Mouse (Mus musculus) urinary bladder, adult 18-20 months (tissue): Measurements from ENCODE around the gene Cdc34.
A peak's percentile ranks its signal among the peaks of the same experiment; 100 is the strongest.

Source experiments
- DNase-seq, 2 experiments: peaks; one replicate each; pipeline ENCODE4 v3.0.0; 2022; ENCODE audit warnings: low spot score in 2 of 2, mixed read lengths in 2 of 2

Gene Cdc34

DNA sequence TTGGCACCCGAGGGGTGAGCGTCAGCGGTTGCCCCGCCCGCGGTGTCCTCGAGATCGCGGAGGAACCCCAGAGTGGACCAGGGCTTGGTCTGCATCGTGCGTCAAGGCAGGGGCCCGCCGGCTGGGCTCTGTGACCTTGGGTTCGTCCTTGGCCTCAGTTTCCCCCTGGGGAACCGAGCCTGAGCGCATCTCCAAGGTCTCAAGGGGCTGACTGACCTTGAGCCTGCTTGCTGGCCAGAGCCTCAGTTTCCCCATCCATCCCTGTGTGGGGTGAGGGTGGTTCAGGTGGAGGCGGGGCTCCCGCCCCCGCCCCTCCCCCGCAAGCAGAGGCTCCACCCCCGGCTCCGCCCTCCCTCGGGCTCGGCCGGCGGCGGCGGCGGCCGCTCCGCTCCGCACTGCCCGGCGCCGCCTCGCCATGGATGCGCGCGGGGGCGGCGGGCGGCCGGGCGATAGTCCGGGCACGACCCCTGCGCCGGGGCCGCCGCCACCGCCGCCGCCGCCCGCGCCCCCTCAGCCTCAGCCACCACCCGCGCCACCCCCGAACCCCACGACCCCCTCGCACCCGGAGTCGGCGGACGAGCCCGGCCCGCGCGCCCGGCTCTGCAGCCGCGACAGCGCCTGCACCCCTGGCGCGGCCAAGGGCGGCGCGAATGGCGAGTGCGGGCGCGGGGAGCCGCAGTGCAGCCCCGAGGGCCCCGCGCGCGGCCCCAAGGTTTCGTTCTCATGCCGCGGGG is 34.4 kb downstream of the Cdc34 start, which contains the start of gene Hcn2:
Hcn2 (plus strand) TSS at position 381 of the 734 bp plus-strand sequence.
- no peak for DNase-seq

DNA sequence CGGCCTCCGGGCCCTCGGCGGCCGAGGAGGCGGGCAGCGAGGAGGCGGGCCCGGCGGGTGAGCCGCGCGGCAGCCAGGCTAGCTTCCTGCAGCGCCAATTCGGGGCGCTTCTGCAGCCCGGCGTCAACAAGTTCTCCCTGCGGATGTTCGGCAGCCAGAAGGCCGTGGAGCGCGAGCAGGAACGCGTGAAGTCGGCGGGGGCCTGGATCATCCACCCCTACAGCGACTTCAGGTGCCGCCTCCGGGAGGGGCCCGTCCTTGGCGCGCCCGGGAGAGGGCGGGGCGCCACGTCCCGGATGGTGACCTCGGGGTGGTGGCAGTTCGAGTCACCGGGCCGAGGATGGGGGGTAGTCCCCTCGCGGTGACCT is 35.0 kb downstream of the Cdc34 start:
- no peak for DNase-seq

DNA sequence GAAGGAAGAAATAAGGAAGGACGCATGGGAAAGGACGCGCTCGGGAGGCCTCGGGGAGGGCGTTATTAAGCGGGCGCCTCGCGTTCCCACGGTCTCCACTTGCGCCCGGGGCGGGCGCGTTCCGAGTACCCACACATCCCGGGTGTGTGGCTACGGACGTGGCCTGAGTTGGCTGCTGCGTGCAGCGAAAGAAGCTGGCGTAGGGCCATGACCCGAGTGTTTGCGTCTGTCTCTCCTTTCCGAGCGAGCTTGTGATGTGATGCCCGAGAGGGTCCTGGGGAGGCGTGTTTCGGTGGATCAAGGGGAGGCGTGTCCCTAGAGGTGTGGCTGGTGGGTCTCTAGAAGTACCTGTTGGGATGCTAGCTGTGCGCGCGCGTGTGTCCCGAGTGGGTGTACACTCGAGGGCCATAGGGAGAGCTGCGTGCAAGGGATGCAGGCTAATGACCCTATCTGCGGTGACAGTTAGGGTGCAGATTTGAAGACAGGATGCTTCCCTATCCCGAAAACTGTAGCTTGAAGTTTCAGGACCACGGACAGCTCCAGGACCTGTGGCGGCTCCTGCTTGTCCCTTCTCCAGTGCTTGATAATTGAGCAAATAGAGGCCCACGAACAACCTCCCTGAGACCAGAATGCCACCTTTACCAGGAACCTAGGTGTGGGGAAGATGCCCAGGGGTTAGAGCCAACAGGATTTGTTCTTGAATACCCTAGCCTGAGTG is 35.8 kb downstream of the Cdc34 start:
- peak; percentile 50 to 66 for DNase-seq

DNA sequence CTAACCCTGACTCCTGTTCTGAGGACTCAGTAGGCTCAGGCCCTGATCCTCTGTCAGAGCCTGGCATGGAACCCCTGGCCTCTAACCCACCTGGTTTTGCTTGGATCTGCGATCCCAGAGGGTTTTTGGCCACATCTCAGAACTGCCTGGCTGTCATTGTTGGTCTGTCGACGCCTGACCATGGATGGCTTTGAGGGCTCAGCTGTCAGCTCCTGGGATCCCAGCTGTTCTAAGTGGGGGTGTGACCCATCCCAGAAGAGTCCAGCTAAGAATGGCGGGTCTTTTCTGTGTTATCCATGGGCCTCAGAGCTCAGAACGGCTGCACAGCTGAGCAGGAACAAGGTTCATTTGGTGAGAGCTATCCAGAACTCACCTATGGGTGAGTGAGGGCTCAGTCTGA is 39.1 kb downstream of the Cdc34 start:
- no peak for DNase-seq

DNA sequence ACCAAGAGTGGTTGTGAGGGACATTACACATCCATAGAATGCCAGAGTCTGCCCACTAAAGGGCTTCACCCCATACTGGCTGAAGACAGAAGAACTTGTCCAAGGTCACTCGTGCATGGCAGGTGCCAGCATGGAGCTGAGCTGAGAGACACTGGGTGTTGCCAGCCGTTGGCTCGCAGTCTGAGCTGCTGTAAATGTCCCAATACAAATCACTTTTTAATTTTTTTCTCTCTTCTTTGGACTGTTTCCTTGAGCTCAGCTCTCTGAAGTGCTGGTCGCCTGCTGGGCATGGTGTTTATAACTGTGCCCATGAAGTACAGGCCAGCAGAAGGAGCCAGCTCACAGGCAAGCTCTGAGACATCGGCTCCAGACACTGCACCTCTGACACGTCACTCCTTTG is 41.1 kb downstream of the Cdc34 start:
- DNase-seq: no peak

DNA sequence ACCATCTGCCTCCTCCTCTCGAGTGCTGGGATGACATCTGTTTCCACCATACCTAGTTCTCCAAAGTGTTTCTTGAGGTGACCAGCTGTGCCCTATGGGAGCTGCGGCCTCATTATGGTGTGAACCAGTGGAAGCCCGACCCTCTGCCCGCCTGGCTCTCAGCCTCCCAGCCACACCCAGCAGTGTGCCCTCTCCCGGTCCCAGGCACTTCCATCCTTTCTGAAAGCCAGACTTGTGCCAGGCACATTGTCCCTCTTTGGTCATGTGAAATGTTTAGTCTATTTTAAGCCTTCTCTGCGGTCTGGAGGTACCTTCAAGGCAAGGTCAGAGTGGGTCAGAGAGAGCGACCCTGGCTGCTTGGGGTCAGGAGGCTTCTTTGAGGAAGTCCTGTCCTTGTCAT is 41.7 kb downstream of the Cdc34 start:
- DNase-seq: no peak

DNA sequence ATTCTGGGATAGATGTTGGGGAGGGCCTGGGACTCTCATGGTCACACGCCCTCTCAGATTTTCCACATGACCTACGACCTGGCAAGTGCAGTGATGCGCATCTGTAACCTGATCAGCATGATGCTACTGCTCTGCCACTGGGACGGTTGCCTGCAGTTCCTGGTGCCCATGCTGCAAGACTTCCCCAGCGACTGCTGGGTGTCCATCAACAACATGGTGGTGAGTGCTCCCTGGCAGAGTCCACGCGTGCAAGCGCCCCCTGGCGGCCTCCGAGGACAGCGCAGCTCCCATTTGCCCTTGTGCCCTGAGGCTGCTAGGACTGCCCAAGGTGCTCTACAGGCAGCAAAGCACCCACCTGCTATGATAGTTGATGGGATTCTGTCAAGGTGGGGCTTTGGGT is 44.1 kb downstream of the Cdc34 start:
- no peak for DNase-seq

DNA sequence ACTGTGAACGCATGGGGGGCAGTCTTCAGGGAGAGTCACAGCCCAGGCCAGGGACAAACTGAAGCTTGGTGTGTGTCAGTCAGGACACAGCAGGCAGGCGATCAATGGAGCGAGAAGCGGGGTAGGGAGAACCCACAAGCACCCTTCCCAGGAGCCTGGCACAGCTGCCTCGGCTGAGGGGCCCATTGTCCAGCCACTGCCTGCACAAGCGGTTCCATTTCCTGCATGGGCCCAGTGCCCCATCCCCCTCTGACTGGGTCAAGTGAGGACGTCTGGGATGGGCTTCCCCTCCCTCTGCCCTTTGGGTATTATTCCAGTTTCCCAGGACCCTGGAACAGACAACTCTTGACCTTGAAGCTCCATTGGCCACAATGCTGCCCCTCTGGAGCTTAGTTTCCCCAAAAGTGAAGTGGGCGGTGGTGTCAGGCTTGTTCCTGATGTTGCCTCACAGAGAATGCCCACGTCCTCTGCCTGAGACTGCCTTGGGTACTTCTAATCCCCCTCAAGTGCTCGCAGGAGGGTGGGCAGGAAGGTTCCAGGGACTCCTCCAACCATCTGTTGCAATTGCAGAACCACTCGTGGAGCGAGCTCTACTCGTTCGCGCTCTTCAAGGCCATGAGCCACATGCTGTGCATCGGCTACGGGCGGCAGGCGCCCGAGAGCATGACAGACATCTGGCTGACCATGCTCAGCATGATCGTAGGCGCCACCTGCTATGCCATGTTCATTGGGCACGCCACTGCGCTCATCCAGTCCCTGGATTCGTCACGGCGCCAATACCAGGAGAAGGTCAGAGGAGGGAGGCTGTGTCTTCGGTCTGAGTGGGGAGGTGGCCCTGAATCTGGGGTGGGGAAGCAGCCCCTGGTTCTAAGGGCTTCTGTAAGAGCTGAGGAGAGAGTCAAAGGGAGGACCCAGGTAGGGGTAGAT is 46.6 kb downstream of the Cdc34 start:
- DNase-seq: no peak

DNA sequence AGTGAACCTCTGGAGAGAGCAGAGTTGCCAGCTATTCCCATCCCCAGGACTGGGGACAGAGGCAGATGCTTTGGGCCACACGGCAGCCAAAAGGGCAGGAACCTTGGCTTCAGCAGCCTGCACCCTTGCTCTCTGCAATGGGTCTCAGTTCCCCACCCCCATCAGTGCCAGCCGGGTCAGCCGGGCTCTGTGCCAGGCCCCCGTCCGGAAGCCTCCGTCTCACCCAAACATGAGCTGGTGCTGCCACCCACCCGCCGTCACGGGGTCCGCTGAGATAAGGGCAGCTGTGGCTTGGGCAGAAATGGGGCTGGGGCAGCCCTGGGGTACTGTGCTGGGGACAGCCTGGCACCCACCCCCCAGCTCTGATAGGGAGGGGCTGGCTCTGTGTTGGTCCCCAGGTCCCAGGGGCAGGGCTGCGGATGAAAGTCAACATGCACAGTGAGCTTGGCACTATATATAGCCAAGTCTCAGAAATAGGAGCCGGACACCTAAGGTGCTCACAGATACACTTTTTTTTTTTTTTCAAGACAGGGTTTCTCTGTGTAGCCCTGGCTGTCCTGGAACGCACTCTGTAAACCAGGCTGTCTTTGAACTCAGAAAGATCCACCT is 47.5 kb downstream of the Cdc34 start:
- DNase-seq: no peak

DNA sequence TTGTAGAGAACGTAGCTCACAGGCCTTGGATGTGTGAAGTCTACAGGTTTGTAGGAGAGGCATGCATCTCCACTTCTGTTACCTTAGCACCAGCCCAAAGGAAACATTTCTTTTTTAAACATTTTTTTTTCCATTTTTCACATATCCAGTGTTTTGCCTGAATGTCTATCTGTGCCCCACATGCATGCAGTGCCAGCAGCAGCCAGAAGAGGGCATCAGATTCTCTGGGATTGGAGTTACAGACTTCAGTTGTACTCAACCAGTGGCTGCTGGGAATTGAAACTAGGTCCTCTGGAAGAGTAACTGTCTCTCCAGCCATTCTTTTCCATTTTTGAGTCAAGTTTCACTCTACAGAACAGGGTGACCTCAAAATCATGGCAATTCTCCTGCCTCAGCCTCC is 50.5 kb downstream of the Cdc34 start:
- no peak for DNase-seq

DNA sequence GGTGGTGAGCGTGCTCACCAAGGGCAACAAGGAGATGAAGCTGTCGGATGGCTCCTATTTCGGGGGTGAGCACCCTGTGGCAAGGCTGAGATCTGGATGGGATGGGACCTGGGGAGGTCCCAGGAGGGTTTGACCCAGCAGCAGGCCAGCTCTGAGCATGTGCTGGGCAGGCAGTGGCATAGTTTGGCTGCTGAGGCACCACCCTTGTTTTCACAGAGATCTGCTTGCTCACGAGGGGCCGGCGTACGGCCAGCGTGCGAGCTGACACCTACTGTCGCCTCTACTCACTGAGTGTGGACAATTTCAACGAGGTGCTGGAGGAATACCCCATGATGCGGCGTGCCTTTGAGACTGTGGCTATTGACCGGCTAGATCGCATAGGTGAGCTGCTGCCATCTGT is 51.9 kb downstream of the Cdc34 start:
- no peak for DNase-seq

DNA sequence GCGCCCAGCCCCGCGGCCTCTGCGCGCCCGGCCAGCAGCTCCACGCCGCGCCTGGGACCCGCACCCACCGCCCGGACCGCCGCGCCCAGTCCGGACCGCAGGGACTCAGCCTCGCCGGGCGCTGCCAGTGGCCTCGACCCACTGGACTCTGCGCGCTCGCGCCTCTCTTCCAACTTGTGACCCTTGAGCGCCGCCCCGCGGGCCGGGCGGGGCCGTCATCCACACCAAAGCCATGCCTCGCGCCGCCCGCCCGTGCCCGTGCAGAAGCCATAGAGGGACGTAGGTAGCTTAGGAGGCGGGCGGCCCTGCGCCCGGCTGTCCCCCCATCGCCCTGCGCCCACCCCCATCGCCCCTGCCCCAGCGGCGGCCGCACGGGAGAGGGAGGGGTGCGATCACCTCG is 53.4 kb downstream of the Cdc34 start:
- no peak for DNase-seq

DNA sequence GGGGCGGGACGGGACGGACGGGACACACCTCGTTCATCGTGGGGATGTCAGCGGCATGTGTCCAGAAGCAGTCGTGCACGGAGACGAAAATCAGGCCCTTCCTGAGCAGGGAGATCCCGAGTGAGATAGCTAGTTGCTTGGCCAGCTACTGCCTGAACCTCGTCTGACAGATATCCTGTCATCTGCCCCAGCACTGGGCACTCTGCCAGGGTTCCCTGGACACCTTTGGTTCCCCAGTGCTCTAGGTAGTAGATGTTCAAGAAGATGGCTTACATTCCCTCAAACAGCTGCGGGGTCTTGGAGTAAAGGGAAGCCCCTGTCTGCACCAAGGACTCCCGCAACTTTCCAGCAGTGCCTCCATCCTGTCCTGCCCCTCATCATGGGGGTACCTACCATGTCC is 54.7 kb downstream of the Cdc34 start:
- no peak for DNase-seq
